Mouse (Mus musculus): Measurements from ENCODE around the gene Spats1. TPM values are rescaled to one million over a fixed set of nuclear protein-coding genes. Genes with fewer than 3 reads are reported as not detected.

Gene Spats1
- total and polyA plus RNA-seq, 3 experiments = 2.5 to 2.7 (median 2.5) TPM

GRCm38 (mm10) chr17:45515806-45516205 is 40.6 kb upstream of the Spats1 start:
- H3K36me3 ChIP-seq (replicated peaks in 1 of 2; ENCODE audit: control insufficient read depth in 1 of 2, insufficient read depth in 1 of 2, low read length in 1 of 2) = peaks cover 53 to 89% of the 10 kb centered on the region in 2 experiments
- in situ Hi-C loops (cut with MboI; ENCODE audit: low pct_ligation_motif_present, low pct_unique_long_range_greater_than_20kb, low sequenced_read_pairs) (loop anchor here (5.0 kb wide), 1 partner anchor 36 kb away; no protein-coding TSS in a partner anchor), dilution Hi-C loops (cut with MboI; ENCODE audit: extremely low pct_ligation_motif_present, extremely low pct_unique_long_range_greater_than_20kb, low sequenced_read_pairs) (no loop called here)

GRCm38 (mm10) chr17:45515204-45515726 is 40.0 kb upstream of the Spats1 start:
- TF ChIP-seq BHLHE40 (IDR thresholded peaks at IDR 0.05; ENCODE audit: low read depth, low read length) (no peak), ELF1 (IDR thresholded peaks at IDR 0.05; ENCODE audit: low read depth, low read length) (no peak), TBP (conservative IDR thresholded peaks at IDR 0.05; ENCODE audit: low read depth, low read length) (no peak), MAZ (IDR thresholded peaks at IDR 0.05; ENCODE audit: low read depth, low read length) (no peak), CTCF (conservative IDR thresholded peaks at IDR 0.05 in 1 of 2, IDR thresholded peaks at IDR 0.05 in 1 of 2; ENCODE audit: low read depth in 2 of 2, low read length in 2 of 2) (no peak), MYC (IDR thresholded peaks at IDR 0.05; ENCODE audit: low read depth, low read length) (no peak), TCF12 (IDR thresholded peaks at IDR 0.05; ENCODE audit: low read depth, low read length) (no peak), POLR2A (IDR thresholded peaks at IDR 0.05; ENCODE audit: low read depth, low read length) (no peak), MEF2A (IDR thresholded peaks at IDR 0.05; ENCODE audit: borderline replicate concordance, low read depth, low read length) (no peak), MAFK (IDR thresholded peaks at IDR 0.05; ENCODE audit: insufficient replicate concordance, low read length) (no peak), MAX (IDR thresholded peaks at IDR 0.05; ENCODE audit: low read length) (no peak), JUND (conservative IDR thresholded peaks at IDR 0.05; ENCODE audit: low read depth, low read length) (no peak), PAX5 (IDR thresholded peaks at IDR 0.05; ENCODE audit: low read length) (no peak)
- H3K27ac ChIP-seq (ENCODE audit: insufficient read depth, low read depth) = no peak overlapping the region
- no peak for DNase-seq (ENCODE audit: extremely low read depth)
- dilution Hi-C loops (cut with MboI; ENCODE audit: extremely low pct_ligation_motif_present, extremely low pct_unique_long_range_greater_than_20kb, low sequenced_read_pairs) (no loop called here), in situ Hi-C loops (cut with MboI; ENCODE audit: low pct_ligation_motif_present, low pct_unique_long_range_greater_than_20kb, low sequenced_read_pairs) (loop anchor here (5.0 kb wide), 1 partner anchor 37 kb away; no protein-coding TSS in a partner anchor)
- H3K9me3 ChIP-seq (replicated peaks; ENCODE audit: low read length) = no peaks in the 10 kb centered on the region
- H3K36me3 ChIP-seq (replicated peaks in 1 of 2; ENCODE audit: control insufficient read depth in 1 of 2, insufficient read depth in 1 of 2, low read length in 1 of 2) = peaks cover 55 to 89% of the 10 kb centered on the region in 2 experiments
- H3K4me2 ChIP-seq (ENCODE audit: insufficient read depth, low read depth, poor library complexity, severe bottlenecking) = no peak overlapping the region
- no peak overlapping the region for H3K9ac ChIP-seq (ENCODE audit: insufficient read depth, low read depth)
- H3K4me1 ChIP-seq (ENCODE audit: control insufficient read depth in 1 of 2, insufficient read depth in 2 of 2) = no peaks in the 10 kb centered on the region
- H3K4me3 ChIP-seq (replicated peaks in 1 of 3; ENCODE audit: low read depth in 2 of 3, low read length in 2 of 3, poor library complexity in 1 of 3) = no peak overlapping the region
- no peaks in the 10 kb centered on the region for H3K79me2 ChIP-seq (replicated peaks; ENCODE audit: control insufficient read depth, extremely low read depth, insufficient read depth, poor library complexity, severe bottlenecking)
- H3K27me3 ChIP-seq (replicated peaks) = no peaks in the 10 kb centered on the region

More at GRCm38 (mm10) chr17:45515806-45516205, 40.6 kb upstream of the Spats1 start:
- Histone ChIP-seq H3K79me2 (replicated peaks; ENCODE audit: control insufficient read depth, extremely low read depth, insufficient read depth, poor library complexity, severe bottlenecking) (no peaks in the 10 kb centered on the region), H3K4me1 (ENCODE audit: control insufficient read depth in 1 of 2, insufficient read depth in 2 of 2) (no peaks in the 10 kb centered on the region), H3K27ac (ENCODE audit: insufficient read depth, low read depth) (no peak overlapping the region), H3K9me3 (replicated peaks; ENCODE audit: low read length) (no peaks in the 10 kb centered on the region), H3K9ac (ENCODE audit: insufficient read depth, low read depth) (no peak overlapping the region), H3K4me2 (ENCODE audit: insufficient read depth, low read depth, poor library complexity, severe bottlenecking) (no peak overlapping the region), H3K27me3 (replicated peaks) (no peaks in the 10 kb centered on the region), H3K4me3 (replicated peaks in 1 of 3; ENCODE audit: low read depth in 2 of 3, low read length in 2 of 3, poor library complexity in 1 of 3) (no peak overlapping the region)
- TF ChIP-seq IRF4 (IDR thresholded peaks at IDR 0.05; ENCODE audit: low read depth, low read length) (no peak), UBTF (IDR thresholded peaks at IDR 0.05; ENCODE audit: low read depth, low read length) (no peak), BHLHE40 (IDR thresholded peaks at IDR 0.05; ENCODE audit: low read depth, low read length) (no peak)
- DNase-seq (ENCODE audit: extremely low read depth) = no peak

Measured in CH12.LX (cell line).